Mouse (Mus musculus) Patski (cell line): ENCODE measurements around the gene Pfdn6. TPM values are rescaled to one million over a fixed set of nuclear protein-coding genes. Genes with fewer than 3 reads are reported as not detected.
A peak's percentile ranks its signal among the peaks of the same experiment; 100 is the strongest.

Source experiments
- ATAC-seq: fragments of 100-300 bp; one replicate; pipeline ENCODE4 v1.8.0; 2021
- CTCF ChIA-PET: fragments of 350-600 bp; sonication (Branson Sonifier 250); formaldehyde crosslinking; loops from one replicate; lab custom pipeline; 2022; ENCODE audit warnings: inconsistent platforms; lab: Charles Lee
- POLR2A ChIA-PET: fragments of 350-600 bp; sonication (Branson Sonifier 250); formaldehyde crosslinking; loops from one replicate; lab custom pipeline; 2022; ENCODE audit warnings: antibody characterized with exemption, inconsistent platforms; lab: Charles Lee
- DNase-seq: peaks from one replicate; pipeline ENCODE4 v3.0.0-alpha.2; 2011; ENCODE audit warnings: low read depth, low spot score
- H3K27me3 ChIP-seq: fragments of 371-371 bp; one replicate; pipeline ENCODE4 v1.5.1; 2021
- CTCF ChIP-seq: fragments of 100-300 bp; IDR thresholded peaks from one replicate; pipeline ENCODE4 v1.5.1; 2021
- in situ Hi-C: fragments of 300-500 bp; cut with MboI; formaldehyde crosslinking; loops from 3 replicates; pipeline ENCODE4 v1.11.1; 2018; ENCODE audit warnings: low pct_unique_long_range_greater_than_20kb, mixed read lengths
- polyA plus RNA-seq: library from polyadenylated mRNA; unstranded; gene quantifications from one replicate; pipeline ENCODE4 v1.2.3, GENCODE M21; 2021

Gene Pfdn6
- polyA plus RNA-seq, 1 experiment from 2014 or later, result 115 TPM

GRCm38 (mm10) chr17:33926207-33926932 lies 13.8 kb downstream of the Pfdn6 start:
- DNase-seq (no peak), ATAC-seq (no peak)
- TF ChIP-seq CTCF, result no peak
- ChIA-PET CTCF (interaction anchor here (1.0 to 1.4 kb wide), 4 partner anchors 11 to 32 kb away, joined by 3 to 5 read pairs (median 4); partner anchors contain the start of genes Tapbp and Zbtb22), POLR2A (interaction anchor here (1.2 kb wide), 1 partner anchor 18 kb away, joined by 3 read pairs; no protein-coding TSS in a partner anchor)
- H3K27me3 ChIP-seq, result no peaks in the 10 kb centered on the region
- in situ Hi-C loops, result no loop called here

- ChIA-PET POLR2A (interaction anchor here (0.7 to 1.2 kb wide), 2 partner anchors 17 to 333 kb away, joined by 3 to 6 read pairs; no protein-coding TSS in a partner anchor), CTCF (interaction anchor here (1.2 to 1.4 kb wide), 2 partner anchors 28 to 31 kb away, joined by 3 to 4 read pairs; no protein-coding TSS in a partner anchor)
- ATAC-seq (no peak), DNase-seq (no peak)
- H3K27me3 ChIP-seq, result no peaks in the 10 kb centered on the region
- in situ Hi-C loops, result no loop called here
- no peak for TF ChIP-seq CTCF
Measured at GRCm38 (mm10) chr17:33925406-33926116, 14.6 kb downstream of the Pfdn6 start.

GRCm38 (mm10) chr17:33924577-33925283 lies 15.4 kb downstream of the Pfdn6 start:
- TF ChIP-seq CTCF, result no peak
- CTCF ChIA-PET, result no interaction called here
- POLR2A ChIA-PET, result interaction anchor here (0.7 kb wide), 1 partner anchor 334 kb away, joined by 6 read pairs; no protein-coding TSS in a partner anchor
- no peaks in the 10 kb centered on the region for H3K27me3 ChIP-seq
- in situ Hi-C loops, result no loop called here
- DNase-seq (no peak), ATAC-seq (no peak)

- no peak for ATAC-seq
- in situ Hi-C loops, result no loop called here
- ChIA-PET POLR2A (interaction anchor here (0.6 to 1.0 kb wide), 2 partner anchors 10 to 219 kb away, joined by 3 to 8 read pairs; no protein-coding TSS in a partner anchor), CTCF (interaction anchor here (0.9 to 3.5 kb wide), 2 partner anchors 13 to 25 kb away, joined by 3 to 13 read pairs; no protein-coding TSS in a partner anchor)
- no peaks in the 10 kb centered on the region for H3K27me3 ChIP-seq
- TF ChIP-seq CTCF, result no peak
- no peak for DNase-seq
Measured at GRCm38 (mm10) chr17:33921361-33921760, 18.8 kb downstream of the Pfdn6 start.

GRCm38 (mm10) chr17:33920282-33921097 lies 19.7 kb downstream of the Pfdn6 start:
- DNase-seq, result no peak
- peak; percentile 42 for ATAC-seq
- ChIA-PET POLR2A (no interaction called here), CTCF (interaction anchor here (0.9 to 3.5 kb wide), 2 partner anchors 12 to 24 kb away, joined by 3 to 13 read pairs; no protein-coding TSS in a partner anchor)
- no peak for TF ChIP-seq CTCF
- in situ Hi-C loops, result no loop called here
- H3K27me3 ChIP-seq, result no peaks in the 10 kb centered on the region

GRCm38 (mm10) chr17:33919351-33920281 lies 20.5 kb downstream of the Pfdn6 start:
- DNase-seq, result no peak
- in situ Hi-C loops, result no loop called here
- ATAC-seq, result peak; percentile 44
- ChIA-PET CTCF (no interaction called here), POLR2A (no interaction called here)
- TF ChIP-seq CTCF, result no peak
- H3K27me3 ChIP-seq, result no peaks in the 10 kb centered on the region

GRCm38 (mm10) chr17:33918293-33919203 lies 21.6 kb downstream of the Pfdn6 start:
- no peak for ATAC-seq
- no peak for TF ChIP-seq CTCF
- DNase-seq, result no peak
- no peaks in the 10 kb centered on the region for H3K27me3 ChIP-seq
- ChIA-PET POLR2A (no interaction called here), CTCF (no interaction called here)
- in situ Hi-C loops, result no loop called here

GRCm38 (mm10) chr17:33917656-33918292 lies 22.4 kb downstream of the Pfdn6 start:
- ChIA-PET CTCF (no interaction called here), POLR2A (no interaction called here)
- no peak for ATAC-seq
- H3K27me3 ChIP-seq, result no peaks in the 10 kb centered on the region
- no peak for TF ChIP-seq CTCF
- in situ Hi-C loops, result no loop called here
- DNase-seq, result no peak
